Mouse (Mus musculus) G1E (cell line): ENCODE data around the gene Htr6. TPM values are rescaled to one million over a fixed set of nuclear protein-coding genes. Genes with fewer than 3 reads are reported as not detected.

Experiments
- ATAC-seq: 2 replicates; pipeline ENCODE4 v1.8.0; 2016; ENCODE audit warnings: mild to moderate bottlenecking; ENCODE audit not compliant: insufficient number of reproducible peaks, poor library complexity, low FRiP score, severe bottlenecking; ENCODE audit errors: extremely low read depth
- DNase-seq: peaks from one replicate; pipeline ENCODE4 v3.0.0; 2012; ENCODE audit warnings: low spot score
- H3K27me3 ChIP-seq: 2 replicates; pipeline ENCODE4 v1.6.1; 2012; ENCODE audit warnings: mild to moderate bottlenecking, low read length, inconsistent platforms; ENCODE audit not compliant: insufficient read depth
- H3K36me3 ChIP-seq: replicated peaks from 2 replicates; pipeline ENCODE3; 2012; ENCODE audit warnings: mild to moderate bottlenecking, inconsistent platforms
- H3K4me1 ChIP-seq: 2 replicates; pipeline ENCODE4 v1.6.1; 2012; ENCODE audit warnings: low read depth, low read length, inconsistent platforms, mixed read lengths; ENCODE audit not compliant: insufficient read depth
- H3K4me3 ChIP-seq: 2 replicates; pipeline ENCODE4 v1.5.1; 2012; ENCODE audit warnings: low read depth, mild to moderate bottlenecking, inconsistent platforms, low read length, moderate library complexity, mixed read lengths
- H3K9me3 ChIP-seq: replicated peaks from 2 replicates; pipeline ENCODE4 v1.6.1; 2012; ENCODE audit warnings: inconsistent platforms
- CTCF ChIP-seq: IDR thresholded peaks from 2 replicates; pipeline ENCODE4 v1.5.1; 2012; ENCODE audit warnings: low read depth, low read length, inconsistent platforms, mixed read lengths
- GATA1 ChIP-seq: IDR thresholded peaks from 2 replicates; pipeline ENCODE4 v1.6.1; 2012; ENCODE audit warnings: borderline replicate concordance, low read length, inconsistent platforms, mixed read lengths
- GATA2 ChIP-seq: IDR thresholded peaks from 2 replicates; pipeline ENCODE4 v1.6.1; 2012; ENCODE audit warnings: low read depth, low read length, inconsistent platforms, borderline replicate concordance
- POLR2AphosphoS5 ChIP-seq: IDR thresholded peaks from 2 replicates; pipeline ENCODE4 v1.6.1; 2012; ENCODE audit warnings: low read depth, low read length, inconsistent platforms; ENCODE audit not compliant: insufficient replicate concordance
- TAL1 ChIP-seq: conservative IDR thresholded peaks from 2 replicates; pipeline ENCODE4 v1.6.1; 2012; ENCODE audit warnings: low read depth, low read length, inconsistent platforms, mixed read lengths
- polyA plus RNA-seq: library from polyadenylated mRNA; stranded (reverse); fragments of >175 nt; gene quantifications from 2 replicates; pipeline ENCODE4 v1.2.3, GENCODE M21; 2012
- total RNA-seq, 2 experiments: library from RNA; stranded (forward) in 1 of 2; stranded (reverse) in 1 of 2; fragments of 200-1000 nt in 1 of 2; fragments of >200 nt in 1 of 2; fragmentation: Nextera tagmentation in 1 of 2; gene quantifications; 2 replicates each; pipeline ENCODE4 v1.2.3; 2014 to 2017

The Htr6 gene
- total RNA-seq (2014; fragmentation: Nextera tagmentation) = not detected in 2 replicates
- 0.06 TPM in 1 of 2 replicates, not detected in the other for total RNA-seq (2017)
- not detected in 2 replicates for polyA plus RNA-seq

- Histone ChIP-seq H3K36me3 (no peaks in the 10 kb centered on the region), H3K4me3 (peak within 1 kb of the TSS; percentile 22; the same call in 1 of the 2 replicates), H3K4me1 (peaks cover 11% of the 10 kb centered on the region), H3K27me3 (peaks cover 35% of the 10 kb centered on the region), H3K9me3 (peaks cover 6% of the 10 kb centered on the region)
- ATAC-seq (no peak), DNase-seq (no peak)
- TF ChIP-seq GATA1 = no peak
These were observed at the start of gene Htr6 for GRCm38 (mm10) chr4:139075041-139075711. Htr6 (minus strand) TSS chr4:139075570.

- H3K9me3 ChIP-seq = peaks cover 7% of the 10 kb centered on the region
- H3K27me3 ChIP-seq = no peaks in the 10 kb centered on the region
- peaks cover 52% of the 10 kb centered on the region for H3K36me3 ChIP-seq
- DNase-seq (no peak), ATAC-seq (no peak)
- TF ChIP-seq CTCF (no peak), GATA2 (no peak), POLR2AphosphoS5 (no peak)
- H3K4me3 ChIP-seq = no peak overlapping the region
- peaks cover 86% of the 10 kb centered on the region for H3K4me1 ChIP-seq
These were observed 49.6 kb upstream of the Htr6 start for GRCm38 (mm10) chr4:139124940-139125339.

GRCm38 (mm10) chr4:139122557-139122956 is 47.2 kb upstream of the Htr6 start:
- Histone ChIP-seq H3K9me3 (peaks cover 7% of the 10 kb centered on the region), H3K27me3 (no peaks in the 10 kb centered on the region), H3K4me1 (peaks cover 85% of the 10 kb centered on the region), H3K36me3 (peaks cover 59% of the 10 kb centered on the region), H3K4me3 (no peak overlapping the region)
- TF ChIP-seq GATA2 (no peak), GATA1 (no peak), TAL1 (no peak), POLR2AphosphoS5 (no peak), CTCF (no peak)
- no peak for DNase-seq
- ATAC-seq = no peak; the same call in 1 of the 2 replicates

GRCm38 (mm10) chr4:139120998-139121397 is 45.6 kb upstream of the Htr6 start:
- DNase-seq = no peak
- no peak for ATAC-seq
- H3K4me3 ChIP-seq = no peak overlapping the region
- H3K36me3 ChIP-seq = peaks cover 56% of the 10 kb centered on the region
- peaks cover 83% of the 10 kb centered on the region for H3K4me1 ChIP-seq
- no peak for TF ChIP-seq GATA2
- TF ChIP-seq TAL1 = no peak
- no peaks in the 10 kb centered on the region for H3K27me3 ChIP-seq
- no peaks in the 10 kb centered on the region for H3K9me3 ChIP-seq

GRCm38 (mm10) chr4:139120281-139120814 is 45.0 kb upstream of the Htr6 start:
- TF ChIP-seq POLR2AphosphoS5 = no peak
- no peak for TF ChIP-seq GATA2
- no peak for TF ChIP-seq TAL1
- TF ChIP-seq GATA1 = no peak
- no peak for TF ChIP-seq CTCF
- no peaks in the 10 kb centered on the region for H3K9me3 ChIP-seq
- H3K4me1 ChIP-seq = peaks cover 82% of the 10 kb centered on the region
- H3K4me3 ChIP-seq = no peak overlapping the region
- H3K27me3 ChIP-seq = no peaks in the 10 kb centered on the region
- peaks cover 56% of the 10 kb centered on the region for H3K36me3 ChIP-seq
- ATAC-seq (no peak), DNase-seq (no peak)

GRCm38 (mm10) chr4:139116356-139117063 is 41.1 kb upstream of the Htr6 start:
- no peaks in the 10 kb centered on the region for H3K9me3 ChIP-seq
- H3K27me3 ChIP-seq = no peaks in the 10 kb centered on the region
- H3K4me1 ChIP-seq = peaks cover 72% of the 10 kb centered on the region
- peaks cover 63% of the 10 kb centered on the region for H3K36me3 ChIP-seq
- peak; percentile 46 for ATAC-seq
- no peak; the same call in 1 of the 2 replicates for TF ChIP-seq TAL1
- TF ChIP-seq CTCF = no peak
- no peak overlapping the region for H3K4me3 ChIP-seq
- no peak for DNase-seq
